Mouse (Mus musculus) adrenal gland, adult 18-20 months (tissue): ENCODE data around the gene H2-Q4. TPM values are rescaled to one million over a fixed set of nuclear protein-coding genes. Genes with fewer than 3 reads are reported as not detected.
"Not testable (repeated sequence)": the region's sequence is repeated elsewhere in the genome, so short reads cannot be mapped to it uniquely, and the experiment has no call there.

Source experiments
- DNase-seq, 2 experiments: peaks; one replicate each; pipeline ENCODE4 v3.0.0; 2021 to 2022; ENCODE audit warnings: low spot score in 2 of 2
- total RNA-seq, 2 experiments: library from RNA; stranded (reverse); gene quantifications; 1 replicate in 1 of 2; 2 replicates in 1 of 2; pipeline ENCODE4 v1.2.3; 2021

Gene H2-Q4
- total RNA-seq, 2 experiments from 2014 or later, result 28.3 to 79.1 TPM

- DNase-seq, result not testable (repeated sequence)
Observed at GRCm38 (mm10) chr17:35419564-35419963, 40.1 kb downstream of the H2-Q4 start.

- peak in 1 of 2 experiments; percentile 42 for DNase-seq
Observed at GRCm38 (mm10) chr17:35420206-35420810, 40.9 kb downstream of the H2-Q4 start.

- not testable (repeated sequence) for DNase-seq
Observed at GRCm38 (mm10) chr17:35421331-35421730, 41.9 kb downstream of the H2-Q4 start.

- DNase-seq, result not testable (repeated sequence)
Observed at GRCm38 (mm10) chr17:35422360-35422759, 42.9 kb downstream of the H2-Q4 start.

GRCm38 (mm10) chr17:35423131-35423810, 43.9 kb downstream of the H2-Q4 start:
- peak in 1 of 2 experiments; percentile 16 for DNase-seq

DNA sequence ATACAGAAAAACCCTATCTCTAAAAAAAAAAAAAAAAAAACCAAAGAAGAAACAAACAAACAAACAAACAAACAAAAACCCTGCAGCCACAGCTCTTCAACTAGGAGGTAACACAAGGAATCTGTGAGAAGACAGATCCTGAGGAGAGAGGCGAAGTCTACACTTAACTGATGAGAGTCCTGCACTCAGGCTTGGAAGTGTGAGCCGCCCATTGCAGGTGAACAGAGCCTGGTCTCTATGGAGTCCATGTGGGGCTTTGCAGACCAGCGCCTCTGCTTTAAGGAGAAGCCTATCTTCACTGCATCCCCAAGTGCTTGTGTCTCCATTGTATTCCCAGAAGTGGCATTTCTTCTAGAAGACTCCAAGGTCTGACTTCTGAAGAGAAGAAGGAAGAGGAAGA, 44.7 kb downstream of the H2-Q4 start:
- peak in 1 of 2 experiments; percentile 16 for DNase-seq

DNA sequence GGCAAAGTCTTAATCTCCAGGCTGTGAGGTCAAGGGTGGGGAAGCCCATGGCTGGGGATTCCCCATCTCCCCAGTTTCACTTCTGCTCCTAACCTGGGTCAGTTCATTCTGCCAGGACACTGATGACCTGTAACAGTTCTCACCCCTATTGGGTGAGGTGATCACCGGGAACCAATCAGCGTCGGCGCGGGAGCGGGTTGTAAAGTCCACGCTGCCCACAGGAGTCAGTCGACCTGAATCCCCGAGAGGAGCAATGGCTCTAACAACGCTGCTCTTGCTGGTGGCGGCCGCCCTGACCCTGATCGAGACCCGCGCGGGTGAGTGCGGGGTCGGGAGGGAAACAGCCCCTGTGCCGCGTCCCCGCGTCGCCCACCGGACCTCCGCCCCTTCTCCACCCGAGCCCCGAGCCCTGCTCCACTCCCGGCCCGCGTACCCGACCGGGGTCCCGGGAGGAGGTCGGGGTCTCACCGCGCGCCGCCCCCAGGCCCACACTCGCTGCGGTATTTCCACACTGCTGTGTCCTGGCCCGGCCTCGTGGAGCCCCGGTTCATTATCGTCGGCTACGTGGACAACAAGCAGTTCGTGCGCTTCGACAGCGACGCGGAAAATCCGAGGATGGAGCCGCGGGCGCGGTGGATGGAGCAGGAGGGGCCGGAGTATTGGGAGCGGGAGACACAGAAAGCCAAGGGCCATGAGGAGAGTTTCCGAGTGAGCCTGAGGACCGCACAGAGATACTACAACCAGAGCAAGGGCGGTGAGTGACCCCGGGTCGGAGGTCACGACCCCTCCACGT, 45.4 kb downstream of the H2-Q4 start, which contains the start of gene H2-Q6:
Gene H2-Q6 (plus strand): TSS at position 227 of the 793 bp plus-strand sequence.
- peak; percentile 54 to 68 for DNase-seq

- DNase-seq, result peak in 1 of 2 experiments; percentile 28
Observed at GRCm38 (mm10) chr17:35425474-35425873, 46.1 kb downstream of the H2-Q4 start.

DNA sequence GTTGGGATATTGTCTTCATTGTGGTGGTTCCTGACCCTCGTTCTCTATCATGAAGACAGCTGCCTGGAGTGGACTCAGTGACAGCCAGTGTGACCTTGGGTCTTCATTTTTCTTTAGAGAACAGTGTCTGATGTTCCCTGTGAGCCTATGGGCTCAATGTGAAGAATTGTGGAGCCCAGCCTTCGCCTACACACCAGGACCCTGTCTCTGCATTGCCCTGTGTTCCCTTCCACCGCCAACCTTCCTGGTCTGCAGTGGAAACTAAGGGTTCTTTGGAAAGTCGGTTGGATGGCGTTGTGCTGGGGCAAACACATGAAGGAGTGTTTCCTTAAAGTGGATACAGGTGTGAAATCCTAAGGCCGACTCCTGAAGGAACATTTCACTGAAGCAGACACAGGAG, 49.5 kb downstream of the H2-Q4 start:
- DNase-seq, result not testable (repeated sequence)

DNA sequence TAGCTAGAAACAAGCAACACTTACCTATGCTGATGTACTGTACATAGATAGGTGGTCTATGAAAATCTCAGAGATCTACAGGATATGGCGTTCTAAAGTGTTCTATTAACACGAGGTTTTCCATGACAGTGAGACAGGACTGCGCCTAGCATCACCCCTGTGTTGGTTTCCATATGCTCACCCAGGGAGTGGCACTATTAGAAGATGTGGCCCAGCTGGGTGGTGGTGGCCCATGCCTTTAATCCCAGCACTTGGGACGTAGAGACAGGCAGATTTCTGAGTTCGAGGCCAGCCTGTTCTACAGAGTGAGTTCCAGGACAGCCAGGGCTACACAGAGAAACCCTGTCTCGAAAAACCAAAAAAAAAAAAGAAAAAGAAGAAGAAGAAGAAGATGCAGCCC, 51.3 kb downstream of the H2-Q4 start:
- not testable (repeated sequence) for DNase-seq

GRCm38 (mm10) chr17:35432167-35432566, 52.8 kb downstream of the H2-Q4 start:
- DNase-seq, result not testable (repeated sequence)

DNA sequence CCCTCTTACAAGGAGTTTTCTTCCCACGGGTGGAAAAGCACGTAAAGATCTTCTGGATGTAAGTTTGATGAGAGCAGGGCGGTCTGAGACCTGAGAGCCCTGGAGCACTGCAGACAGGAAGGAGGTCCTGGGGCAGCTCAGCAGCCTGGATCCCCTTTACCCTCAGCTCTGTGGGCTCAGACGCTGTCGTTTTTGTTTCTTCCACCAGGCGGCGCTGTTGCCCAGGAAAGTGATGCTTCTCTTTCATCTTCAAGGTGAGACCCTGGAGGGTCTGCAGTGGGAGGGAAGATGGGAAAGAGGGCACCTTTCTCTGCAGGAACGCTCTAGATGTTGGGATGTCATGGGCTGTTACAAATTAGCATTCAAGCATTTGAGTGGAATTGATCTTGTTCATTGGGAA, 55.4 kb downstream of the H2-Q4 start:
- not testable (repeated sequence) for DNase-seq

Other genes starting within 250 kb of the H2-Q4 start
- not detected for gene Apom, start 247.6 kb upstream of the H2-Q4 start, total RNA-seq
- gene Bag6, start 244.4 kb upstream of the H2-Q4 start, total RNA-seq, result 100 to 1,000 TPM; 307 to 394 TPM
- gene Prrc2a, start 214.7 kb upstream of the H2-Q4 start, total RNA-seq, result 100 to 1,000 TPM; 214 to 251 TPM
- gene Aif1, start 203.5 kb upstream of the H2-Q4 start, total RNA-seq, result 10 to 100 TPM in 1 of 2 experiments, 1 to 10 TPM in 1; 6.1 to 11.2 TPM
- gene Lst1, start 191.2 kb upstream of the H2-Q4 start, total RNA-seq, result 1 to 10 TPM; 3.5 to 4.1 TPM
- 1 to 10 TPM; 2.0 to 6.5 TPM for gene Ltb, start 185.2 kb upstream of the H2-Q4 start, total RNA-seq
- gene Tnf, start 177.6 kb upstream of the H2-Q4 start, total RNA-seq, result under 1 TPM; 0.36 to 0.83 TPM
- not detected for gene Lta, start 174.3 kb upstream of the H2-Q4 start, total RNA-seq
- not detected for gene Gm16181, start 158.8 kb upstream of the H2-Q4 start, total RNA-seq
- 1 to 10 TPM; 4.7 to 5.3 TPM for gene Atp6v1g2, start 146.0 kb upstream of the H2-Q4 start, total RNA-seq
- gene Nfkbil1, start 143.8 kb upstream of the H2-Q4 start, total RNA-seq, result 10 to 100 TPM; 12.4 to 15.3 TPM
- gene Ddx39b, start 137.9 kb upstream of the H2-Q4 start, total RNA-seq, result 100 to 1,000 TPM; 195 to 213 TPM
- 100 to 1,000 TPM; 219 to 653 TPM for gene H2-D1, start 116.9 kb upstream of the H2-Q4 start, total RNA-seq
- 10 to 100 TPM in 1 of 2 experiments, 1 to 10 TPM in 1; 3.7 to 11.4 TPM for gene H2-Q1, start 59.2 kb upstream of the H2-Q4 start, total RNA-seq
- gene H2-Q2, start 37.4 kb upstream of the H2-Q4 start, total RNA-seq, result 1 to 10 TPM; 2.3 to 5.4 TPM
- 10 to 100 TPM in 1 of 2 experiments, 1 to 10 TPM in 1; 5.0 to 33.9 TPM for gene H2-Q6, start 45.2 kb downstream of the H2-Q4 start, total RNA-seq
- gene H2-Q7, start 59.5 kb downstream of the H2-Q4 start, total RNA-seq, result 10 to 100 TPM in 1 of 2 experiments, 1 to 10 TPM in 1; 8.0 to 28.6 TPM
- 10 to 100 TPM; 11.3 to 19.5 TPM for gene H2-Q10, start 90.5 kb downstream of the H2-Q4 start, total RNA-seq
- gene Pou5f1, start 126.4 kb downstream of the H2-Q4 start, total RNA-seq, result under 1 TPM in 1 of 2 experiments, not detected in 1; 0.23 TPM
- gene Tcf19, start 137.2 kb downstream of the H2-Q4 start, total RNA-seq, result 1 to 10 TPM; 3.0 to 3.7 TPM
- 1 to 10 TPM; 6.3 to 6.7 TPM for gene Cchcr1, start 137.5 kb downstream of the H2-Q4 start, total RNA-seq
- not detected for gene Psors1c2, start 153.6 kb downstream of the H2-Q4 start, total RNA-seq
- 1 to 10 TPM in 1 of 2 experiments, under 1 TPM in 1; 0.10 to 7.1 TPM for gene Cdsn, start 172.5 kb downstream of the H2-Q4 start, total RNA-seq
- not detected for gene 2300002M23Rik, start 187.8 kb downstream of the H2-Q4 start, total RNA-seq
- not detected for gene Sfta2, start 221.9 kb downstream of the H2-Q4 start, total RNA-seq
- gene Gm9573, start 247.0 kb downstream of the H2-Q4 start, total RNA-seq, result not detected